Mouse (Mus musculus) liver, postnatal 0 days (tissue): Measurements from ENCODE around the gene Prn. TPM values are rescaled to one million over a fixed set of nuclear protein-coding genes. Genes with fewer than 3 reads are reported as not detected.

ENCODE experiments used
- ATAC-seq: fragments of 200-750 bp; cut with Nextera tagmentation; 2 replicates; pipeline ENCODE4 v1.8.0; 2017; ENCODE audit warnings: mild to moderate bottlenecking, moderate library complexity
- DNase-seq: peaks from one replicate; pipeline ENCODE4 v3.0.0-alpha.2; 2016
- H3K27ac ChIP-seq: fragments of 300-500 bp; sonication (generic); 2 replicates; pipeline ENCODE4 v1.5.1; 2014; ENCODE audit warnings: antibody characterized with exemption, moderate library complexity, mild to moderate bottlenecking, low read depth
- H3K27me3 ChIP-seq: fragments of 300-500 bp; sonication (generic); 2 replicates; pipeline ENCODE4 v1.6.1; 2014; ENCODE audit warnings: low read length, control low read depth, mixed read lengths; ENCODE audit not compliant: insufficient read depth
- H3K36me3 ChIP-seq: fragments of 300-500 bp; sonication (generic); replicated peaks from 2 replicates; pipeline ENCODE4 v1.6.1; 2014; ENCODE audit warnings: mild to moderate bottlenecking, control low read depth, low read length, moderate library complexity, mixed read lengths; ENCODE audit not compliant: insufficient read depth
- H3K4me1 ChIP-seq: fragments of 300-500 bp; sonication (generic); 2 replicates; pipeline ENCODE4 v1.6.1; 2014; ENCODE audit warnings: antibody characterized with exemption, mild to moderate bottlenecking, control low read depth; ENCODE audit not compliant: insufficient read depth
- H3K4me2 ChIP-seq: fragments of 300-500 bp; sonication (generic); 2 replicates; pipeline ENCODE4 v1.6.1; 2014; ENCODE audit warnings: low read depth, mild to moderate bottlenecking, low read length, moderate library complexity, mixed read lengths
- H3K4me3 ChIP-seq: fragments of 300-500 bp; sonication (generic); 2 replicates; pipeline ENCODE4 v1.5.1; 2014; ENCODE audit warnings: low read depth, low read length
- H3K9ac ChIP-seq: fragments of 300-500 bp; sonication (generic); replicated peaks from 2 replicates; pipeline ENCODE4 v1.6.1; 2014; ENCODE audit warnings: mild to moderate bottlenecking, moderate library complexity
- H3K9me3 ChIP-seq: fragments of 300-500 bp; sonication (generic); 2 replicates; pipeline ENCODE4 v1.6.1; 2016; ENCODE audit warnings: mild to moderate bottlenecking, control low read depth, low read length, mixed read lengths
- CTCF ChIP-seq: sonication (generic); IDR thresholded peaks from 2 replicates; pipeline ENCODE4 v1.5.1; 2016; ENCODE audit warnings: antibody characterized with exemption, low read depth
- EP300 ChIP-seq: IDR thresholded peaks from 2 replicates; pipeline ENCODE4 v1.6.1; 2016; ENCODE audit warnings: antibody characterized with exemption, low read depth, mild to moderate bottlenecking
- whole genome bisulfite sequencing: fragments of 180-500 bp; shearing (Covaris S2); extraction: QIAGEN DNeasy Blood & Tissue Kit; methylation state at CpG from one replicate; pipeline ENCODE4 v1.1.7; 2014; ENCODE audit not compliant: insufficient replicate concordance; 5-methylcytosine and 5-hydroxymethylcytosine counted together
- polyA plus RNA-seq: library from polyadenylated mRNA; unstranded; fragments of >200 nt; fragmentation: Nextera tagmentation; extraction: Ambion mirVana; gene quantifications from 2 replicates; pipeline ENCODE4 v1.2.1, GENCODE M21; 2015

The Prn gene
- polyA plus RNA-seq, 1 experiment from 2014 or later: not detected

DNA sequence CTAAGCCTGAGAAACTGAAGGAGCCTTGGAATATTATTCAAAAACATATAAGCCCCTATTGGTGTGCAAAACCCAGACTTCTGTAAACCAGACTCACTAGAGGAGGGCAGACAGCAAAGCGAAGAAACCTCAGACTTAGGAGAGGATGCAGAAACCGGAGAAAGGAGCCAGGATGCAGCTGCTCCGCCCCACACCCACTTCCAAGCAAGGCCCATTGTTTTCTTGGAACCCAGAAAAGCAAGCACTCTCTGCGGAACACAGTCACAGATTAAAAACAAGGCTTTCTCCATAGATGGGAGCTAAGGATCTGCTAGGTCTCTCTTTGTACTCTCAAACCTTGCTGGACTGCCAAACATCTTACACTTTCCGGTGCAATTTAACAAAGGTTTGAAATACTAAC, 17.2 kb upstream of the Prn start:
- DNase-seq: no peak
- H3K36me3 ChIP-seq: no peaks in the 10 kb centered on the region
- no peak overlapping the region for H3K4me2 ChIP-seq
- H3K27me3 ChIP-seq: 0 out of 2 replicates have a peak, but pooled peaks cover 2% of the 10 kb centered on the region
- WGBS: 50% methylated on average over 5 of the region's 5 CpGs
- H3K9ac ChIP-seq: no peak overlapping the region
- no peak overlapping the region for H3K4me3 ChIP-seq
- 0 out of 2 replicates have a peak overlapping the region, but pooled peaks have one; percentile 11 for H3K27ac ChIP-seq
- no peak for ATAC-seq
- no peaks in the 10 kb centered on the region for H3K9me3 ChIP-seq
- TF ChIP-seq EP300 (no peak), CTCF (no peak)
- H3K4me1 ChIP-seq: 0 out of 2 replicates have a peak, but pooled peaks cover 5% of the 10 kb centered on the region

DNA sequence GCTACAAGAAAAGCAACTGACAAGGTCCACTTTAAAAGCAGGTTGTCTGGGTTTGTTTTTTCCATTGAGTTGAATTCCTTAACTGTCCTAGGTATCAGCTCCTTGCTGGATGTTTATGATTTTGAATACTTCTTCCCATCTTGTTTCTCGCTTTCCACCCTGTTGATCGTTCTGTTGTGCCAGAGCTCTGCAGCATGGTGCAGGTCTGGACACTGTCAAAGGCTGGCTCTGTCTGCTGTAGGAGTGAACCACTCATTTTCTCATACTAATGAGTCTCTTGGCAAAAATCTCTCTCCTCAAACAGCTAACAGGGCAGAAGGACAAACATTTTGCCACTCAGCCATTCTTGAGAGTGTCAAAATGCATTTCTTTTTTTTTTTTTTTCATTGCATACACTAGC, 14.7 kb upstream of the Prn start:
- Histone ChIP-seq H3K4me1 (0 out of 2 replicates have a peak, but pooled peaks cover 5% of the 10 kb centered on the region), H3K27me3 (0 out of 2 replicates have a peak, but pooled peaks cover 2% of the 10 kb centered on the region), H3K27ac (no peak overlapping the region), H3K9me3 (no peaks in the 10 kb centered on the region), H3K36me3 (no peaks in the 10 kb centered on the region), H3K4me3 (no peak overlapping the region), H3K9ac (no peak overlapping the region), H3K4me2 (no peak overlapping the region)
- no peak for TF ChIP-seq CTCF
- no peak for TF ChIP-seq EP300
- 68% methylated on average over 2 of the region's 2 CpGs for WGBS
- ATAC-seq (no peak), DNase-seq (no peak)

DNA sequence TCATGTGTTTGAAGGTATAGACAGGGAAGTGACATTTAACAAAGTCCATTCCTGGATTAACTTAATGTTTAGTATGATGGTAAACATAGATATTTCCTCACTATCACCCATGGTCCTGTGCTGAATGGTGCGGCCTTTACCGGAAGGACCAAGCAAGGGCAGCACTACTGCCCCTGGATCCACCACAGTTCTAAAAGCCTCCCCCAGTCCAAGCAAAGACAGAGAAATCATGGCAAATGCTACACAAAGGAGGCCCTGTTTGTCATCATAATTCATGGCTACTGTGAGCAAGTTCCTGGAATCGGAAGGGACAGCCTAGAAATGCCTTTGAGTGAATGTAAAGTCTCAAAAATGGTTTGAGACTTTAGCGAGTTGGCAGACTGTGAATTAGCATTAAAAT, 13.7 kb upstream of the Prn start:
- ATAC-seq (no peak), DNase-seq (no peak)
- Histone ChIP-seq H3K4me3 (no peak overlapping the region), H3K4me2 (no peak overlapping the region), H3K27me3 (0 out of 2 replicates have a peak, but pooled peaks cover 2% of the 10 kb centered on the region), H3K27ac (no peak overlapping the region), H3K9ac (no peak overlapping the region), H3K9me3 (no peaks in the 10 kb centered on the region), H3K4me1 (0 out of 2 replicates have a peak, but pooled peaks cover 1% of the 10 kb centered on the region), H3K36me3 (no peaks in the 10 kb centered on the region)
- 85% methylated on average over 4 of the region's 4 CpGs for WGBS
- TF ChIP-seq EP300 (no peak), CTCF (no peak)

- no peak for ATAC-seq
- TF ChIP-seq CTCF (no peak), EP300 (no peak)
- no peak for DNase-seq
- Histone ChIP-seq H3K9ac (no peak overlapping the region), H3K36me3 (no peaks in the 10 kb centered on the region), H3K9me3 (no peaks in the 10 kb centered on the region), H3K4me2 (no peak overlapping the region), H3K4me3 (no peak overlapping the region), H3K4me1 (no peaks in the 10 kb centered on the region), H3K27ac (no peak overlapping the region), H3K27me3 (0 out of 2 replicates have a peak, but pooled peaks cover 2% of the 10 kb centered on the region)
- 85% methylated on average over 12 of the region's 12 CpGs for WGBS
These were observed 12.2 kb upstream of the Prn start for GRCm38 (mm10) chr2:131897336-131898109.

DNA sequence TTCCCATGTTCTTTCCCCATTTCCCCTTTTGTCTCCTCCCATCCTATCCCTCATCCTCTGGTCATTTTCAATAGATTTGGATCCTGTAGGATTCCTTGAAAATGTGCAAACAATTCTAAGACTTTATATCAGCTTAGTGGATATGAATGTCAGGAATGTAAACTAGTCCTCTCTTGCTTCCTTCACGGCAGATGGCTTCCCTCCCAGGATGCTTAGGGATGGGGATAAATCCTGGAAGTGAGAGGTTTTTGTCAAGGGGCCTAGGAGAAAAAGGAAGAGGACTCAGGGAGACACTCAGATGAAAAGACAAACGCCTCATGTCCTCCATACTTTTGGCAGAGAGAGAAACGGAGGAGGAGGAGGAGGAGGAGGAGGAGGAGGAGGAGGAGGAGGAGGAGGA, 7.3 kb upstream of the Prn start:
- no peak overlapping the region for H3K4me2 ChIP-seq
- no peak overlapping the region for H3K27ac ChIP-seq
- DNase-seq (no peak), ATAC-seq (no peak)
- H3K36me3 ChIP-seq: no peaks in the 10 kb centered on the region
- no peak overlapping the region for H3K4me3 ChIP-seq
- no peaks in the 10 kb centered on the region for H3K27me3 ChIP-seq
- peaks cover 24% of the 10 kb centered on the region for H3K4me1 ChIP-seq
- TF ChIP-seq EP300 (no peak), CTCF (no peak)
- 69% methylated on average over 3 of the region's 3 CpGs for WGBS
- no peaks in the 10 kb centered on the region for H3K9me3 ChIP-seq
- H3K9ac ChIP-seq: no peak overlapping the region

GRCm38 (mm10) chr2:131902867-131903266, 6.9 kb upstream of the Prn start:
- no peak for TF ChIP-seq CTCF
- no peak for TF ChIP-seq EP300
- WGBS: 30% methylated on average over 8 of the region's 8 CpGs
- no peak overlapping the region for H3K4me2 ChIP-seq
- H3K36me3 ChIP-seq: no peaks in the 10 kb centered on the region
- ATAC-seq (no peak), DNase-seq (no peak)
- H3K4me3 ChIP-seq: no peak overlapping the region
- H3K27ac ChIP-seq: no peak overlapping the region; the same call in 1 of the 2 replicates
- no peaks in the 10 kb centered on the region for H3K27me3 ChIP-seq
- no peak overlapping the region for H3K9ac ChIP-seq
- H3K4me1 ChIP-seq: peaks cover 24% of the 10 kb centered on the region
- no peaks in the 10 kb centered on the region for H3K9me3 ChIP-seq
